Mouse (Mus musculus): ENCODE results near the gene Lama5. TPM values are rescaled to one million over a fixed set of nuclear protein-coding genes. Genes with fewer than 3 reads are reported as not detected.

Gene Lama5
- total RNA-seq, 1 experiment: 291 TPM

DNA sequence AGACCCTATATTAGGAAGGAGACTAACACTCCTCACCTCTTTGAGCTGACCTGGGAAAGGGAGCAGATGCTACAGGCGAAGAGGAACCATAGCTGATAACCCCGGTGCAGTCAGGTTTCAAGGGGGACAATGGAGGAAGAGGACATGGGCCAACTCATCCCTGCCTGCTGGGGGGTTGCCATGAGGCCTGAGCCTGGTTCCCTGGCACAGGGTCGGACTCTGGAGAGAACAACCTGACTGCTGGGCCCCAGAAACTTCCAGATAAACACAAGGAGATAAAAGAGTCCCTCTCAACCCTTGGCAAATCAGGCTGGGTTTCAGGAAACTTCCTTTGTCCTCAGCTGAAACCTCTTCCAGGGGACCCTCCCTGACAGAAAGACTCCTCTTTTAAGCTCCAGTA lies 7.4 kb downstream of the Lama5 start:
- in situ Hi-C loops (cut with MboI; ENCODE audit: low sequenced_read_pairs in 2 of 2, unreplicated experiment in 2 of 2): no loop called here
- no peak overlapping the region for H3K4me3 ChIP-seq (ENCODE audit: insufficient read depth in 1 of 2, low read depth in 1 of 2, low read length in 2 of 2, poor library complexity in 1 of 2, severe bottlenecking in 1 of 2)
- H3K4me1 ChIP-seq (ENCODE audit: control insufficient read depth in 2 of 2, insufficient read depth in 2 of 2, low read length in 2 of 2, poor library complexity in 1 of 2): peaks cover 5 to 70% of the 10 kb centered on the region in 2 experiments; a peak in 3 of 4 replicates
- no peak overlapping the region for H3K9ac ChIP-seq (ENCODE audit: insufficient read depth, low read depth, low read length, poor library complexity, severe bottlenecking)
- no peaks in the 10 kb centered on the region for H3K9me3 ChIP-seq (ENCODE audit: control insufficient read depth, insufficient read depth, low read depth, low read length)
- no peak for TF ChIP-seq ZC3H11A (IDR thresholded peaks at IDR 0.05; ENCODE audit: borderline replicate concordance, low read depth, low read length)
- TF ChIP-seq MAFK (IDR thresholded peaks at IDR 0.05; ENCODE audit: insufficient read depth, low read depth, low read length): no peak
- TF ChIP-seq CHD2 (IDR thresholded peaks at IDR 0.05; ENCODE audit: low read depth, low read length): no peak
- TF ChIP-seq HCFC1 (IDR thresholded peaks at IDR 0.05; ENCODE audit: borderline replicate concordance, insufficient read depth, low read length): no peak
- no peak for TF ChIP-seq ZNF384 (IDR thresholded peaks at IDR 0.05; ENCODE audit: low read depth, low read length)
- no peak overlapping the region for H3K27ac ChIP-seq (ENCODE audit: insufficient read depth, low read depth, low read length, poor library complexity, severe bottlenecking)
- no peak for DNase-seq (ENCODE audit: low read depth, low spot score)
- peaks cover 57% of the 10 kb centered on the region; the same call in 1 of the 2 replicates for H3K36me3 ChIP-seq (ENCODE audit: control insufficient read depth, insufficient read depth, low read length, poor library complexity, severe bottlenecking)

DNA sequence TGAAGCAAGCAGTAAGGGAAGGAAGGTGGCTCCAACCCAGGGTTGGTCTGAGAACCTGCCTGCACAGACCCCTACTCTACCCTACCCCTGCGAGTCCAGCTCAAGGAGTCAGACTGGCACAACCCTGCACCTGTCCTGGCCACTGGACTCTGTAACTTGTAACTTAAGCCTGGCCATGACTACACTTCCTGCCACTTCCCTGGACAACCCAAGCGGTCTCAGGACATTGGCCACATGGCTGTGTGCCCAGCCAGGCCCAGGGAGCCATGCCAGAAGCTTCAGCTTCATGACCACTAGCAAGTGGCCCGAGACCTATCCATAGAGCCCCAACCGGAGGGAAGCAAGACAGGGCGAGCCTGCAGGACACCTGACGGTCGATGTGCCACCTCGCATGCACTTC lies 8.1 kb downstream of the Lama5 start:
- no peaks in the 10 kb centered on the region for H3K9me3 ChIP-seq (ENCODE audit: control insufficient read depth, insufficient read depth, low read depth, low read length)
- peaks cover 5 to 65% of the 10 kb centered on the region in 2 experiments; a peak in 3 of 4 replicates for H3K4me1 ChIP-seq (ENCODE audit: control insufficient read depth in 2 of 2, insufficient read depth in 2 of 2, low read length in 2 of 2, poor library complexity in 1 of 2)
- H3K27ac ChIP-seq (ENCODE audit: insufficient read depth, low read depth, low read length, poor library complexity, severe bottlenecking): no peak overlapping the region
- H3K9ac ChIP-seq (ENCODE audit: insufficient read depth, low read depth, low read length, poor library complexity, severe bottlenecking): no peak overlapping the region
- no peak for TF ChIP-seq CHD2 (IDR thresholded peaks at IDR 0.05; ENCODE audit: low read depth, low read length)
- TF ChIP-seq MAFK (IDR thresholded peaks at IDR 0.05; ENCODE audit: insufficient read depth, low read depth, low read length): no peak
- no peak for TF ChIP-seq HCFC1 (IDR thresholded peaks at IDR 0.05; ENCODE audit: borderline replicate concordance, insufficient read depth, low read length)
- no peak for TF ChIP-seq ZC3H11A (IDR thresholded peaks at IDR 0.05; ENCODE audit: borderline replicate concordance, low read depth, low read length)
- TF ChIP-seq ZNF384 (IDR thresholded peaks at IDR 0.05; ENCODE audit: low read depth, low read length): no peak
- in situ Hi-C loops (cut with MboI; ENCODE audit: low sequenced_read_pairs in 2 of 2, unreplicated experiment in 2 of 2): no loop called here
- H3K4me3 ChIP-seq (ENCODE audit: insufficient read depth in 1 of 2, low read depth in 1 of 2, low read length in 2 of 2, poor library complexity in 1 of 2, severe bottlenecking in 1 of 2): no peak overlapping the region
- H3K36me3 ChIP-seq (ENCODE audit: control insufficient read depth, insufficient read depth, low read length, poor library complexity, severe bottlenecking): peaks cover 53% of the 10 kb centered on the region; the same call in 1 of the 2 replicates
- no peak for DNase-seq (ENCODE audit: low read depth, low spot score)

DNA sequence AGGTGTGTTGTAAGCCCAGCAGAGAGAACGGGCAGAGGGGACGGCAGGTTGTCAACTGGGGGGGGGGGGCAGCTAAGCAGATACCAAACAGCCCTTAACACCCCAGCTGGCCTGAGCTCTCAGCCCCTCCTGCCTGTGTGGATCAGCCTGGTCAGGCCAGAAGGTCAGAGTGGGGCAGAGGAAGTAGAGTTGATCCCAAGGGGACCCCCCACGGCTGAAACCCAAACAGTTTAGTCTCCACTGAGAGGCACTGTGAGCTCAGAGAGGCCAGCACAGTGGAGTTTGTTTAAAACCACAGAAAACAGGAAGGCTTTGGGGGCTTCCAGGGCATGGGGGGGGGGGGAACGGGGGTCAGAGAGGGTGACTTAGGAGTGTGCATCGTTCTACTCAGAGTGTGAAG lies 8.7 kb downstream of the Lama5 start:
- H3K9me3 ChIP-seq (ENCODE audit: control insufficient read depth, insufficient read depth, low read depth, low read length): no peaks in the 10 kb centered on the region
- no peak for TF ChIP-seq MAFK (IDR thresholded peaks at IDR 0.05; ENCODE audit: insufficient read depth, low read depth, low read length)
- TF ChIP-seq CHD2 (IDR thresholded peaks at IDR 0.05; ENCODE audit: low read depth, low read length): no peak
- no peak for TF ChIP-seq ZC3H11A (IDR thresholded peaks at IDR 0.05; ENCODE audit: borderline replicate concordance, low read depth, low read length)
- TF ChIP-seq ZNF384 (IDR thresholded peaks at IDR 0.05; ENCODE audit: low read depth, low read length): no peak
- no peak for TF ChIP-seq HCFC1 (IDR thresholded peaks at IDR 0.05; ENCODE audit: borderline replicate concordance, insufficient read depth, low read length)
- peaks cover 52% of the 10 kb centered on the region; the same call in 1 of the 2 replicates for H3K36me3 ChIP-seq (ENCODE audit: control insufficient read depth, insufficient read depth, low read length, poor library complexity, severe bottlenecking)
- in situ Hi-C loops (cut with MboI; ENCODE audit: low sequenced_read_pairs in 2 of 2, unreplicated experiment in 2 of 2): no loop called here
- DNase-seq (ENCODE audit: low read depth, low spot score): no peak
- H3K4me1 ChIP-seq (ENCODE audit: control insufficient read depth in 2 of 2, insufficient read depth in 2 of 2, low read length in 2 of 2, poor library complexity in 1 of 2): peaks cover 5 to 61% of the 10 kb centered on the region in 2 experiments; a peak in 3 of 4 replicates
- no peak overlapping the region for H3K27ac ChIP-seq (ENCODE audit: insufficient read depth, low read depth, low read length, poor library complexity, severe bottlenecking)
- H3K9ac ChIP-seq (ENCODE audit: insufficient read depth, low read depth, low read length, poor library complexity, severe bottlenecking): no peak overlapping the region
- no peak overlapping the region for H3K4me3 ChIP-seq (ENCODE audit: insufficient read depth in 1 of 2, low read depth in 1 of 2, low read length in 2 of 2, poor library complexity in 1 of 2, severe bottlenecking in 1 of 2)

DNA sequence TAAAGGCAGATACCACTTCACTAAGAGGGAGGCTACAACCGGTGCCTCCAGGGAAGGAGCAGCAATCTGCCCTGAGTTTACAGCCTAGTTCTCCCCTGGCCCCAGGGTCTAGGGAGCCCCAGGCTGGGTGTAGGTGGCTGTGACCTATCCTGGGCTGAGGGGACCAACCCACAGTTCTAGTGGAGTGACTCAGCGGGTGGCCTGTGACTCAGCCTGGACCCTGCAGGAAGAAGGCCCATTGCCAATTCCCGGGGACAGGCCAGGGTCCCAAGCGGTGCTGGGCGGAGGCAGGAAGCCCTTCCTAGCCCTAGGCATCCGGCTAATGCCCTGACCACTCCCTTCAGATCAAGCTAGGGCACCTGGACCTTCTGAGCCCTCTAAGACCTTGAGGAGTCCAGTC lies 9.7 kb downstream of the Lama5 start:
- H3K9me3 ChIP-seq (ENCODE audit: control insufficient read depth, insufficient read depth, low read depth, low read length): no peaks in the 10 kb centered on the region
- no peak overlapping the region for H3K27ac ChIP-seq (ENCODE audit: insufficient read depth, low read depth, low read length, poor library complexity, severe bottlenecking)
- no peak overlapping the region for H3K4me3 ChIP-seq (ENCODE audit: insufficient read depth in 1 of 2, low read depth in 1 of 2, low read length in 2 of 2, poor library complexity in 1 of 2, severe bottlenecking in 1 of 2)
- H3K4me1 ChIP-seq (ENCODE audit: control insufficient read depth in 2 of 2, insufficient read depth in 2 of 2, low read length in 2 of 2, poor library complexity in 1 of 2): peaks cover 2 to 52% of the 10 kb centered on the region in 2 experiments; a peak in 3 of 4 replicates
- no peak for TF ChIP-seq HCFC1 (IDR thresholded peaks at IDR 0.05; ENCODE audit: borderline replicate concordance, insufficient read depth, low read length)
- no peak for TF ChIP-seq ZNF384 (IDR thresholded peaks at IDR 0.05; ENCODE audit: low read depth, low read length)
- no peak for TF ChIP-seq CHD2 (IDR thresholded peaks at IDR 0.05; ENCODE audit: low read depth, low read length)
- TF ChIP-seq MAFK (IDR thresholded peaks at IDR 0.05; ENCODE audit: insufficient read depth, low read depth, low read length): no peak
- TF ChIP-seq ZC3H11A (IDR thresholded peaks at IDR 0.05; ENCODE audit: borderline replicate concordance, low read depth, low read length): no peak
- no peak for DNase-seq (ENCODE audit: low read depth, low spot score)
- H3K36me3 ChIP-seq (ENCODE audit: control insufficient read depth, insufficient read depth, low read length, poor library complexity, severe bottlenecking): peaks cover 50% of the 10 kb centered on the region; the same call in 1 of the 2 replicates
- H3K9ac ChIP-seq (ENCODE audit: insufficient read depth, low read depth, low read length, poor library complexity, severe bottlenecking): no peak overlapping the region
- in situ Hi-C loops (cut with MboI; ENCODE audit: low sequenced_read_pairs in 2 of 2, unreplicated experiment in 2 of 2): no loop called here
